Mouse (Mus musculus): ENCODE data around the gene Fto. TPM values are rescaled to one million over a fixed set of nuclear protein-coding genes. Genes with fewer than 3 reads are reported as not detected.

Gene Fto
- polyA plus RNA-seq (2012; rRNA removed) = 100 and 107 TPM in 2 replicates

DNA sequence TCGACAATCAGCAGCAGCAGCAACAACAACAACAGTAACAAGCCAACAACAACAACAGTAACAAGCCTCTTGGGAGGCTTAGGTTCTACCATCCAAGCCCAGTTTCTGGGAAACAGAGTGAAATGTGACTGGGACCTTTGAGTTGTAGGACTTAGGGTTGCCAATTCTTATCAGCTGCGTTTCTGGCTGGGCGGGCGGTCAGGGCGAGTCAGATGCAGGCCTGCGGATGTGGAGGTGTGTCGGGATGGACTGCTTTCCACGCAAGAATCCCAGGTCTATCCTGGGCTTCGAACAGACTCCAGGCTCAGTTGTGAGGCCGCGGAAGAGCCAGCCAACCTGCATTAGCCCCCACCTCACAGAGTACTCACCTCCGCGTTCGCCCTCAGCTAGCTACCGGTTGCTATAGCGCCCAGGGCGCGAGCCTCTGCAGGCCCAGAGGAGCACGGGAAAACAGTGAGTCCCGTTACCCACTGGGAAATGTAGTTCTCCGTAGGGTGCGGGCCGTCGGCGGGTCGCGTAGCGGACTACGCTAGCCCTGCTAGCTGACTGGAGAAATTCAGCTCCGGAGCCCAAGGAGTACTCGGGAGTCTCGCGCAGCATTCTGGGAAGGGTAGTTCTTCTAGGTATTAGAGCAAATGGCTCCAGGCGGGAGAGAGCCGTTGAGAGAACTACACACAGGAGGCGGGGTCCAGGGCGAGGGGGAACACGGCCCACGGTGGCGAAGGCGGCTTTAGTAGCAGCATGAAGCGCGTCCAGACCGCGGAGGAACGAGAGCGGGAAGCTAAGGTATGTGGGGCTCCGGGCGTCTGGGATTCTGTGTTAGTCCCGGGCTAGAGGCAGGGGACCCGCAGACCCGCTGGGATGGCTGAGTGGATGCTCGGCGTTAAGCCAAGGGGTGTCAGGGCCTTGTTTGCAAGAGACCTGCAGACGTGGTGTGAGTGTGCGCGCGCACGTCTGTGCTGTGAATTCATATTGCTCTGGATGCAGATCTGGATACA lies at the start of gene Fto, which contains the start of gene Rpgrip1l:
Gene Fto (plus strand): TSS at position 691 of the 998 bp plus-strand sequence.
Gene Rpgrip1l (minus strand): TSS at position 428 of the 998 bp plus-strand sequence.

Other genes starting within 250 kb of the Fto start
- gene Rbl2, start 243.5 kb upstream of the Fto start, polyA plus RNA-seq (2012; rRNA removed) = 22.8 and 24.1 TPM in 2 replicates
- 67.8 and 74.2 TPM in 2 replicates for gene Aktip, start 113.5 kb upstream of the Fto start, polyA plus RNA-seq (2012; rRNA removed)
- gene Rpgrip1l, start 263 bp upstream of the Fto start, polyA plus RNA-seq (2012; rRNA removed) = 7.8 and 9.1 TPM in 2 replicates